Mouse (Mus musculus) thymus, adult 2 months (tissue): ENCODE results near the gene Utf1.

Experiments used
- CTCF ChIP-seq: fragments of 200-500 bp; IDR thresholded peaks from 2 replicates; pipeline ENCODE4 v1.5.1; 2012; ENCODE audit warnings: mild to moderate bottlenecking, control low read depth, low read length, moderate library complexity, borderline replicate concordance; ENCODE audit not compliant: control insufficient read depth, poor library complexity, insufficient read depth; ENCODE audit errors: extremely low read depth
- POLR2A ChIP-seq: fragments of 200-500 bp; IDR thresholded peaks from 2 replicates; pipeline ENCODE4 v1.6.1; 2012; ENCODE audit warnings: mild to moderate bottlenecking, low read length, control low read depth, moderate library complexity; ENCODE audit not compliant: control insufficient read depth, poor library complexity, insufficient read depth; ENCODE audit errors: extremely low read depth

DNA sequence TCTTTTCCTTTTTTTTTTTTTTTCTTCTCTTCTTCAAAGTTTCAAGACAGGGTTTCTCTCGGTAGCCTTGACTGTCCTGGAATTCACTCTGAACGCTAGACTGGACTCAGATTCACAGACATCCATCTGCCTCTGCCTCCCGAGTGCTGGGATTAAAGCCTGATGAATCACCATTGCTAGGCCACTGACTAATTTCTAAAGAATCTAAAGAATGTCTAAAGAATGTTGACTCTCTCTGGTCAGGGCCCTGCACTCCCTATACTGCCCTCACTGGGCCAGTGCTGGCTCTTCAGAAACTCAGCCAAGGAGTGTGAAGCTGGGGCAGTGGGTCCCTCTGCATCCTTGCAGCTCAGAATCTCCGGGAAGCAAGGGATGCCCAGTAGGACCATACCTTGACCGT, 31.9 kb downstream of the Utf1 start:
- TF ChIP-seq POLR2A, result no peak
- no peak for TF ChIP-seq CTCF
